Mouse (Mus musculus) heart, postnatal 0 days (tissue): ENCODE measurements around the gene Tmeff2.

ENCODE experiments used
- CTCF ChIP-seq: IDR thresholded peaks from 2 replicates; pipeline ENCODE4 v1.5.1; 2016; ENCODE audit warnings: antibody characterized with exemption, control low read depth, low read depth
- EP300 ChIP-seq: IDR thresholded peaks from 2 replicates; pipeline ENCODE4 v1.6.1; 2016; ENCODE audit warnings: antibody characterized with exemption, low read depth

- TF ChIP-seq EP300 = no peak
- no peak for TF ChIP-seq CTCF
These were observed 189.8 kb downstream of the Tmeff2 start for GRCm38 (mm10) chr1:51090212-51090761.
